ENCODE assay signal across 11 mouse cellular contexts in the genomic region with DNA sequence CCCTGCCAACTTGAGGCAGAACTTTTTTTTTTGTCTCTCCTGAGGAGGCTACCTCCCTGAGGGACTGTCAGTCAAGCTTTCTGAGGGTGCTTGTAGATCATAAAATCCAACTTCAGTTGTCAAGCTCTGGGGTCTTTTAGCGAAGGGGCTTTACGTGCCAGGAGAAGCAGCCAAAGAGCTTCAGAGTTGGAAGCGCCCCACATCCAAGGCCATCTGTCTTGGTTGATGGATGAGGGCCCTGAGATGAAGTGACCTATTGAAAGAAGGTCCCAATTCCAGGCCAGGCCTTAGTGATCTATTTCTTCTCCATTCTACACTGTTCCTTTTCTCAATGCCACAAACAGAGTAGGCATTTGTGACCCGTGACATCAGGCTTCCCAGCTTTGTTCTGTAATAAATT.
DNase-seq lines count a peak whose midpoint lies in the region.
"Had no signal": no experiment of that assay in that cellular context is flagged by ENCODE, and none has a peak within 500 bp of the region (broad histone marks: within the 10 kb centered on the region; RNA-seq: fewer than 3 reads in every experiment).

No protein-coding gene starts in this region.

- peak; percentile 25 for DNase-seq in adrenal gland, adult 8-10 months
- DNase-seq in adrenal gland, postnatal 4 days (ENCODE audit: low spot score in 2 of 2): no peak
- DNase-seq in cerebellum, postnatal 25 days: peak; percentile 23 to 26
- no peak for DNase-seq in cerebellum, adult 9-11 months
- DNase-seq in adrenal gland, postnatal 10 days: peak; percentile 5
- peak; percentile 9 to 35 for DNase-seq in adrenal gland, postnatal 36 days
- DNase-seq: cerebellum, postnatal 36 days; gastrocnemius, postnatal 14 days; heart, adult 11 months; kidney, adult 11 months; kidney, adult 8-10 months had no signal

Comparison
In these comparisons a context has a peak if more than half of its experiments do, and no peak if none do; other contexts are left out.
1. DNase-seq: peak in adrenal gland, adult 8-10 months (single experiment), cerebellum, postnatal 25 days (2 of 2), adrenal gland, postnatal 10 days (single experiment) and adrenal gland, postnatal 36 days (2 of 2); none in adrenal gland, postnatal 4 days (0 of 2) and cerebellum, adult 9-11 months (single experiment).